Mouse (Mus musculus) left cerebral cortex, postnatal 14 days (tissue): Measurements from ENCODE around the gene Tas2r125. TPM values are rescaled to one million over a fixed set of nuclear protein-coding genes. Genes with fewer than 3 reads are reported as not detected.
"Not testable (repeated sequence)": the region's sequence is repeated elsewhere in the genome, so short reads cannot be mapped to it uniquely, and the experiment has no call there.

Experiments
- DNase-seq, 2 experiments: peaks; one replicate each; pipeline ENCODE4 v3.0.0; 2021 to 2022; ENCODE audit warnings: low spot score in 2 of 2, mixed read lengths in 1 of 2
- intact Hi-C: fragments of 180-260 bp; cut with DNase I; formaldehyde crosslinking; loops from one replicate; pipeline ENCODE4 v1.15.1; 2025
- long read RNA-seq, 2 experiments: library from polyadenylated mRNA; stranded (forward); transcript quantifications; one replicate each; pipeline ENCODE4 v2.0.0; 2021
- total RNA-seq, 2 experiments: library from RNA; stranded (reverse); gene quantifications; 2 replicates each; pipeline ENCODE4 v1.2.3; 2021

Tas2r125 gene
- total RNA-seq, result not detected
- long read RNA-seq, experiment 1, result 0 reads
- long read RNA-seq, experiment 2, result 0 reads

DNA sequence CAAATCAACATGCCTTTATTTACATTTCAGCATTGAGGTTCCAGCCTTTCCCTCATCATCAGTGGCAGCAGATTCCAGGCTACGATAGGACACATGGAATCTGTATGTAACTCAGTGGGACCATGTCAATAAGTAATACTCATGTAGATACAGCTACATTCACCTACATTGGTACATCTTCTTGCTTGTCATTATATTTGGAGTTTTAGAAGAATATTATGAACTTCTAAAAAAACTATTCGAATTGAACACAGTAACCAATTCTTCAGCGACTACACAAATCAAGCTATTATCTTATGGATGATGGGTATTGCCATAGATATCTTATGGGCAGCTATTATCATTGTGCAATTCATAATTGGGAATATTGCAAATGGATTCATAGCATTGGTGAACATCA, at the start of gene Tas2r125:
Gene Tas2r125 (plus strand): TSS at position 301 of the 400 bp plus-strand sequence.
- DNase-seq, result no peak
- intact Hi-C loops, result no loop called here

DNA sequence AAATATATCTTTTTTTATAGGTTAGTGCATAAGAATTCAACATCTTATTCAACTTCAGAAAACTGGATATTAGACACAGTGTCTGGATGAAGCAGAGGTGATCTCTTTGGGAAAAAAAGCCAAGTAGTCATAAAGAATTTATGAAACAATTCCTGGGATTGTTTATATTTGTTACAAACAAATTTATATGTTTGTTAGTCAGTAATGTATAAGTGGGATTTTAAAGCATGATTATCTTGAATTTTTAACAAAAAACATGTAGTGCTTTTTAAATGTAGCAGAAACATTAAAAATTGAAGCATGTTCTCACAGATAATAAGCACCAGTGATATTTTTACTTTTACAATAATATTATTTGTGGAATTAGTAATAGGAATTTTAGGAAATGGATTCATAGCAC, 41.7 kb upstream of the Tas2r125 start, which contains the start of gene Tas2r110:
Gene Tas2r110 (plus strand): TSS at position 301 of the 400 bp plus-strand sequence.
- intact Hi-C loops, result no loop called here
- no peak for DNase-seq

GRCm38 (mm10) chr6:132892711-132893110, 16.7 kb upstream of the Tas2r125 start, which contains the start of gene Tas2r113:
Gene Tas2r113, plus strand, starts transcription at chr6:132893011.
- intact Hi-C loops, result no loop called here
- DNase-seq, result no peak

DNA sequence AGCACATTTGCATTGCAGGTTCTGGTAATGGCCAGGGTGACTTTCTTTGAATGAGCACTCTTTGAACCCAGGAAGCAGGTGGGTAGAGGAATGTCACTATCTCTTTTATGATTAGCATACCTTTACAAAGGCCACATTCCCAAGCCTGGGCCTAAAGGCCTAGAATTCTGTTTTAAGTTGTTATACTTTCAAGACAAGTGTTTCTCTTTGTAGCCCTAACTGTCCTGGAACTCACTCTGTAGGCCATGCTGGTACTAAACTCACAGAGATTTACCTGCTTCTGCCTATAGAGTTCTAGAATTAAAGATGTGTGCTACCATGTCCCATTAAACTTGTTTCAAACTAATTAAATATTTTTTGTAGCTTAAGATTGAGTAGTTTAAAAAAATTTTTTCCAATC, 31.9 kb downstream of the Tas2r125 start:
- DNase-seq, intact Hi-C loops: not testable (repeated sequence)

- intact Hi-C loops, result no loop called here
- no peak for DNase-seq
These were observed 41.4 kb downstream of the Tas2r125 start, which contains the start of gene Tas2r129 for GRCm38 (mm10) chr6:132950802-132951201. Gene Tas2r129, plus strand, starts transcription at chr6:132951102.

GRCm38 (mm10) chr6:132957819-132958218, 48.4 kb downstream of the Tas2r125 start, which contains the start of gene Tas2r131:
Gene Tas2r131, minus strand, starts transcription at chr6:132957919.
- no peak for DNase-seq
- intact Hi-C loops, result no loop called here

Other genes starting within 250 kb of the Tas2r125 start
- not detected for gene Tas2r121, start 208.6 kb upstream of the Tas2r125 start, total RNA-seq
- not detected for gene Tas2r122, start 197.7 kb upstream of the Tas2r125 start, total RNA-seq
- gene Tas2r115, start 171.6 kb upstream of the Tas2r125 start, total RNA-seq, result not detected
- not detected for gene Tas2r124, start 154.9 kb upstream of the Tas2r125 start, total RNA-seq
- not detected for gene Tas2r102, start 147.5 kb upstream of the Tas2r125 start, total RNA-seq
- not detected for gene Tas2r136, start 131.5 kb upstream of the Tas2r125 start, total RNA-seq
- gene Tas2r117, start 106.8 kb upstream of the Tas2r125 start, total RNA-seq, result not detected
- gene Tas2r123, start 62.5 kb upstream of the Tas2r125 start, total RNA-seq, result not detected
- not detected for gene Tas2r116, start 54.2 kb upstream of the Tas2r125 start, total RNA-seq
- gene Tas2r110, start 41.6 kb upstream of the Tas2r125 start, total RNA-seq, result not detected
- gene Tas2r113, start 16.6 kb upstream of the Tas2r125 start, total RNA-seq, result not detected
- not detected for gene Tas2r129, start 41.5 kb downstream of the Tas2r125 start, total RNA-seq
- gene Tas2r131, start 48.3 kb downstream of the Tas2r125 start, total RNA-seq, result not detected
- gene Tas2r109, start 71.3 kb downstream of the Tas2r125 start, total RNA-seq, result not detected
- gene Tas2r103, start 127.5 kb downstream of the Tas2r125 start, total RNA-seq, result not detected
- not detected for gene Tas2r140, start 146.2 kb downstream of the Tas2r125 start, total RNA-seq
- gene Smim10l1, start 195.3 kb downstream of the Tas2r125 start, total RNA-seq, result 10 to 100 TPM; 78.7 to 84.7 TPM